Mouse (Mus musculus) E14TG2a.4 (cell line): ENCODE measurements around the gene Fetub.

Experiments
- CTCF ChIP-seq: conservative IDR thresholded peaks from 2 replicates; pipeline ENCODE4 v1.5.1; 2014; ENCODE audit warnings: low read length
- NANOG ChIP-seq: IDR thresholded peaks from 2 replicates; pipeline ENCODE4 v1.6.1; 2014; ENCODE audit warnings: borderline replicate concordance, low read length, mixed read lengths
- POU5F1 ChIP-seq: IDR thresholded peaks from 2 replicates; pipeline ENCODE4 v1.6.1; 2014; ENCODE audit warnings: low read length, borderline replicate concordance

GRCm38 (mm10) chr16:22889716-22890115 lies 28.4 kb upstream of the Fetub start:
- TF ChIP-seq CTCF: no peak
- TF ChIP-seq POU5F1: no peak
- TF ChIP-seq NANOG: no peak
